Mouse (Mus musculus): ENCODE measurements around the gene Rab2b. TPM values are rescaled to one million over a fixed set of nuclear protein-coding genes. Genes with fewer than 3 reads are reported as not detected.

Rab2b gene
- total and polyA plus RNA-seq, 3 experiments = 3.0 to 5.9 TPM; not detected in 1

GRCm38 (mm10) chr14:52313931-52314807, 34.8 kb upstream of the Rab2b start:
- no peak overlapping the region for H3K27ac ChIP-seq (ENCODE audit: control insufficient read depth, low read depth, low read length)
- no peaks in the 10 kb centered on the region for H3K36me3 ChIP-seq (ENCODE audit: control insufficient read depth in 1 of 2, insufficient read depth in 2 of 2, low read length in 2 of 2)
- TF ChIP-seq EP300 (IDR thresholded peaks at IDR 0.05; ENCODE audit: low read depth in 1 of 2, low read length in 2 of 2) (no peak), POLR2A (IDR thresholded peaks at IDR 0.05; ENCODE audit: control insufficient read depth in 1 of 2, insufficient read depth in 1 of 2, low read depth in 1 of 2, low read length in 2 of 2, poor library complexity in 1 of 2) (no peak), CTCF (IDR thresholded peaks at IDR 0.05 in 2 of 3, conservative IDR thresholded peaks at IDR 0.05 in 1 of 3; ENCODE audit: control insufficient read depth in 1 of 3, insufficient read depth in 1 of 3, low read depth in 2 of 3, low read length in 3 of 3, poor library complexity in 1 of 3, severe bottlenecking in 1 of 3) (no peak), USF2 (IDR thresholded peaks at IDR 0.05; ENCODE audit: borderline replicate concordance in 1 of 2, insufficient read depth in 1 of 2, low read depth in 1 of 2, low read length in 2 of 2) (no peak), RCOR1 (IDR thresholded peaks at IDR 0.05; ENCODE audit: low read depth, low read length) (no peak), ELF1 (IDR thresholded peaks at IDR 0.05; ENCODE audit: low read depth, low read length) (no peak), MAFK (IDR thresholded peaks at IDR 0.05; ENCODE audit: borderline replicate concordance, low read depth, low read length) (no peak), HCFC1 (IDR thresholded peaks at IDR 0.05; ENCODE audit: low read depth, low read length) (no peak), MYC (IDR thresholded peaks at IDR 0.05; ENCODE audit: low read depth, low read length) (no peak), MAZ (IDR thresholded peaks at IDR 0.05; ENCODE audit: low read depth, low read length) (no peak), TBP (IDR thresholded peaks at IDR 0.05; ENCODE audit: low read depth, low read length) (no peak)
- no peaks in the 10 kb centered on the region for H3K4me1 ChIP-seq (ENCODE audit: control insufficient read depth in 1 of 2, insufficient read depth in 2 of 2, low read length in 2 of 2)
- H3K9ac ChIP-seq (ENCODE audit: control insufficient read depth, low read depth, low read length, poor library complexity, severe bottlenecking) = no peak overlapping the region
- no peaks in the 10 kb centered on the region for H3K79me2 ChIP-seq (ENCODE audit: control insufficient read depth, insufficient read depth, low read length, poor library complexity)
- no peak for DNase-seq (ENCODE audit: low read depth, low spot score)
- no peak overlapping the region for H3K4me3 ChIP-seq (ENCODE audit: control insufficient read depth in 1 of 2, insufficient read depth in 1 of 2, low read depth in 2 of 2, low read length in 2 of 2)
- H3K9me3 ChIP-seq (replicated peaks; ENCODE audit: insufficient read depth, low read length) = no peaks in the 10 kb centered on the region
- peaks cover 2 to 4% of the 10 kb centered on the region in 2 experiments; a peak in 3 of 4 replicates for H3K27me3 ChIP-seq (ENCODE audit: control insufficient read depth in 1 of 2, insufficient read depth in 2 of 2, low read length in 2 of 2)

DNA sequence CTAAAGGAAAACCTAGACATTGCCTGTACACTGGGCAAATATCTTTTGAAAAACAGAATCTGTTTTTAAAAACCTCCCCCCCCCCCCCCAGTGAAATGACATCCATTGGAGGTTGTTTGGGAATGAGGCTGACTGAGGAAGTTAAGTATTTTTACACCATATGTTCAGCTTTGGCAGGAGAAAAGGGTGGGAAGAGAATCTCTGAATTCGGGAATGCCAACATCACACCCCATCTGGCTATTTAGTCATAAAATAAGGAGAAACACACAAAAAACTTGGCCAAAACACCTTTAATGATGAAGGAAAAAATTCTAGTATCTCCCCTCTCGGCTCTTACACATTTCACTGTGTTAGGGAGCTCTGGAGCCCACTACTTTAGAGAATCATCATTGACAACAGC, 31.6 kb upstream of the Rab2b start:
- no peak for TF ChIP-seq SIN3A (IDR thresholded peaks at IDR 0.05; ENCODE audit: low read length)
- no peak for TF ChIP-seq RAD21 (IDR thresholded peaks at IDR 0.05; ENCODE audit: low read depth, low read length)
- no peak for TF ChIP-seq ZNF384 (IDR thresholded peaks at IDR 0.05; ENCODE audit: low read depth, low read length)
- no peak for TF ChIP-seq HCFC1 (IDR thresholded peaks at IDR 0.05; ENCODE audit: low read depth, low read length)
- no peak for TF ChIP-seq ZMIZ1 (IDR thresholded peaks at IDR 0.05; ENCODE audit: low read depth, low read length)
- TF ChIP-seq MAX (IDR thresholded peaks at IDR 0.05; ENCODE audit: low read length) = no peak
- TF ChIP-seq POLR2A (IDR thresholded peaks at IDR 0.05; ENCODE audit: control insufficient read depth in 1 of 2, insufficient read depth in 1 of 2, low read depth in 1 of 2, low read length in 2 of 2, poor library complexity in 1 of 2) = no peak

More for the DNA sequence above, 31.6 kb upstream of the Rab2b start:
- Histone ChIP-seq H3K9ac (ENCODE audit: control insufficient read depth, low read depth, low read length, poor library complexity, severe bottlenecking) (no peak overlapping the region), H3K79me2 (ENCODE audit: control insufficient read depth, insufficient read depth, low read length, poor library complexity) (no peaks in the 10 kb centered on the region), H3K27ac (ENCODE audit: control insufficient read depth, low read depth, low read length) (no peak overlapping the region), H3K36me3 (ENCODE audit: control insufficient read depth in 1 of 2, insufficient read depth in 2 of 2, low read length in 2 of 2) (peaks cover 0 to 12% of the 10 kb centered on the region in 2 experiments; a peak in 2 of 4 replicates), H3K9me3 (replicated peaks; ENCODE audit: insufficient read depth, low read length) (no peaks in the 10 kb centered on the region), H3K4me1 (ENCODE audit: control insufficient read depth in 1 of 2, insufficient read depth in 2 of 2, low read length in 2 of 2) (peaks cover 6 to 8% of the 10 kb centered on the region in 2 experiments), H3K27me3 (ENCODE audit: control insufficient read depth in 1 of 2, insufficient read depth in 2 of 2, low read length in 2 of 2) (peaks cover 2% of the 10 kb centered on the region in 2 experiments; a peak in 1 of 4 replicates), H3K4me3 (ENCODE audit: control insufficient read depth in 1 of 2, insufficient read depth in 1 of 2, low read depth in 2 of 2, low read length in 2 of 2) (no peak overlapping the region)
- no peak for DNase-seq (ENCODE audit: low read depth, low spot score)
